Mouse (Mus musculus) brain, adult 2 months (tissue): ENCODE measurements around the gene Hypk.
"Not testable (repeated sequence)": the region's sequence is repeated elsewhere in the genome, so short reads cannot be mapped to it uniquely, and the experiment has no call there.

Experiments used
- DNase-seq: peaks from one replicate; pipeline ENCODE4 v3.0.0; 2011; ENCODE audit warnings: low read depth, low spot score

Gene Hypk

GRCm38 (mm10) chr2:121448136-121448535 is 5.0 kb upstream of the Hypk start:
- DNase-seq: peak; percentile 41

DNA sequence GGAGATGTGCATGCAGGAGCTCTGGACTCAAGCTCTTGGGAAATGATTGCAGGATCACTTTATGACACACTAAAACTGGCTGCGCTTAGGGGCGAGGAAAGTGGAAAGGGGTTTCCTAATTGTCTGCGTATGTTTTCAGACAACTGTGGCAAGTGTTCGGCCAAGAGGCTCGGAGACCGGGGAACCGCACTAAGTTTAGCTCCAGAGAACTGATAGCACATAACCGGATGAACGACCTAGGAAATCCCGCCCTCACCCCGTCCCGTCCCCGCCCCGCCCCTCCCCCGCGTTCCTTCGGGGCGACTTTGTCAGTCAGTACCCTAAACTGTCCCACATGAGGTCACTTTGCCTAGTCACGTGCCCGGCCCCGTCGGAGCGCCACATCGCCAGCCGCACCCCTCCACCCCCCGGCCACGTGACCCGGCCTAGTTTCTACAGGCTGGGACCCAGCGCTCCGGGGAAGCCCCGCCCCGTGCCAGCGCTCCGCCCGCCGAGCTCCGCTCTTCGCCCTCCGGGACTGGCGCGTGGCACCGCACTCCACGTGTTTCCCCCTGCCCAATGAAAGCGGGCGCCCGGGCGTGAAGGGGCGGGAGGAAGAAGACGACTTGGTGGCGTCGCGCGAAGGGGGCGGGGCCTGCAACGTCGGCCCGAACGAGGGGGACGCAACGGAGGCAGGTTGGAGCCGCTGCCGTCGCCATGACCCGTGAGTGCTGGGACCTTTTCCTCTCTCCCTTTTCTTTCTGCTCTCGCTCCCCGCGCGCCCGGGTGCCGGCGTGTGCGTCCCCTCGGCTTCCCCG is 4.2 kb upstream of the Hypk start, which contains the start of gene Serf2:
Serf2 (plus strand) TSS at position 457 of the 797 bp plus-strand sequence.
- peak; percentile 99 for DNase-seq

GRCm38 (mm10) chr2:121449545-121450011 is 3.5 kb upstream of the Hypk start:
- peak; percentile 19 for DNase-seq

DNA sequence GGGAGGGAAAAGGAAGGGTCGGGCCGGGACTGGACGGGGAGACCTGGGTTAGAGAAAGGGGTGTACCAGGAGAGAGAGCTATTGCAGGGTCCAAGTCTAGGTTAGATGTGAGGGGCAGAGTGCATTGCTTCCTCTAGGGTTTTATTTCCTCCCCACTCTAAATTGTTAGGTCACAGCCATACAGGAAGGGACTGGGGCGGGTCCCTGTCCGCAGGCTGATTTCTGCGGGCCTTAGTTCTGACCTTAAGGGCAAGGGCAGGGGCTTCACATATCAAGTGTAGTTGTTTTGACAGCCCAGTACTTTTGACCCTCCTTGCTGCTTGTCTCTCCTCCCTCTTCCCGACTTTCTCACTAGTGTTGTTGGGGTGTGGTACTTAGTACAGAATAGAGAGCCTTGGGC is 3.0 kb upstream of the Hypk start:
- DNase-seq: no peak

- DNase-seq: no peak
These were observed 729 bp upstream of the Hypk start for GRCm38 (mm10) chr2:121452361-121452760.

GRCm38 (mm10) chr2:121453917-121454316 is 827 bp downstream of the Hypk start:
- DNase-seq: no peak

GRCm38 (mm10) chr2:121455534-121455933 is 2.4 kb downstream of the Hypk start:
- no peak for DNase-seq

GRCm38 (mm10) chr2:121456692-121457642 is 3.9 kb downstream of the Hypk start, which contains the start of gene Serinc4:
TSS of gene Serinc4 (minus strand) at chr2:121456781.
- DNase-seq: peak; percentile 93

DNA sequence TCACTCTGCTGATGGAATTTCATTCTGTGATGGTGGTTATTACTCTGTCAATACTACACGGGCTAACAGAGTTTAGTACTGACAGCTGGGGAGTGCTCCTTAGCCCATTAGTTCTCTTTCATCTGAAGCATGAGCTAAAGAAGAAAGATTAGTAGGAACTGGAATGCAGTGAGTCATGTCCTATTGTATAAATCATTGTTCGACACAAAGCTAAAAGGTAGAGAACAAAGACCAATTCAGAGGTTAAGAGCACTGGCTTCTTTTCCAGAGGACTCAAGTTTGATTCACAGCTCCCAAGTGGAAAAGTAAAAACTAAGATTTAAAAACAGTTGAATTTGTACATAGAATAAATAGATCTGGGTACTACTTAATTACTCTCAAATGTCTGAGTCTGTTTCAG is 7.0 kb downstream of the Hypk start:
- no peak for DNase-seq

- DNase-seq: not testable (repeated sequence)
These were observed 15.9 kb downstream of the Hypk start for GRCm38 (mm10) chr2:121468982-121469381.

- not testable (repeated sequence) for DNase-seq
These were observed 19.7 kb downstream of the Hypk start for GRCm38 (mm10) chr2:121472783-121473182.

DNA sequence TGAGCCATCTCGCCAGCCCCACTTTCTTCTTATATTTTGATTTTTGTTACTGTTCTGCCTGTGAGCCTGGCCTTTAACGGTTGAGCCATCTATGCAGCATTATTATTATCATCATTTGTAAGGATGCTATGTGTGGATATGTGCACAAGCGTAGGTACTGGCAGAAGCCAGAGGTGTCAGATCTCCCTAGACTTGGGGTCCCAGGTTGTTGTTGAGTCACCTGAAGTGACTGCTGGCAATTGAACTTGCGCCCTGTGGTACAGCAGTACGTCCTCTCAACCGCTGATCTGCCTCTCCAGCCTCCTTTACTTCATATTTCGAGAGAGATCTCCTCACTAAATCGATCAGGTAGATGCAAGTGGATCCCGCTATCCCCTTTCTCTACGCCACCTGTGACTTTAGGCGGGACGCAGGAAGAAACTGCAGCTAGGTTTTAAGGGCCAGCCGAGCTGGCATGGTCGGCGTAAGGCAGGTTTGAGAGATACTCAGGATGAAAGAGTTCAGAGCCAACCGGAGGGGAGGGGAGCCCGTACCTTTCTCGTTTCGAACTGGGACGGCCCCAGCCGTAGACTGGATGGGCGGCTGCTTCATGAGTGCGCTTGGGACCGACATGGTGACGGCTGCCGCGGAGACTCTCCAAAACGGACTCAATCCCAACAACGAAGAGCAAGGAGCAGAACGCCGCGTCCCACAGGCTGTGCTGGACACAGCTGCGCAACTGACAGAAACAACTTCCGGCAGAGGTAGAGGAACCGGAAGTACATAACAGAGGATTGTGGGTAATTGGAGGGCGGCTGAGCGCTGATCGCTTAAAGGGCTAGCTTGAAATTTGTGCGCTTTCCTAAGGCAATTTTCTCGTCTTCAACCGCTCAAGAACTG is 20.4 kb downstream of the Hypk start, which contains the start of gene Mfap1b:
Mfap1b (minus strand) TSS at position 767 of the 879 bp plus-strand sequence.
- peak; percentile 97 for DNase-seq

DNA sequence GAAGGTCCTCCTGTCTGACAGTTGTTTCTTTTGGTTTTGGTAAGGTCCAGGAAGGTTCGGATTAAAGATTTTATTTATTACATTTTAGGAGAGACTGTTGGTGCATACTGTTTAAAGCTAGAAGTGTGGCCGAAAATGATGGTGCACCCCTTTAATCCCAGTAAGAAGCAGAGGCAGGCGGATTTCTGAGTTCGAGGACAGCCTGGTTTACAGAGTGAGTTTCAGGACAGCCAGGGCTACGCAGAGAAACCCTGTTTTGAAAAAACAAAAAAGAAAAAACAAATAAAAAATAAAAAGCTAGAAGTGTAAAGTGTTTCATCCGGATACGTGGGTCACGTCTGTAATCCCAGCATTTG is 21.1 kb downstream of the Hypk start:
- DNase-seq: no peak

- DNase-seq: not testable (repeated sequence)
These were observed 22.2 kb downstream of the Hypk start for GRCm38 (mm10) chr2:121475306-121475705.

GRCm38 (mm10) chr2:121477491-121478266 is 24.6 kb downstream of the Hypk start:
- no peak for DNase-seq

DNA sequence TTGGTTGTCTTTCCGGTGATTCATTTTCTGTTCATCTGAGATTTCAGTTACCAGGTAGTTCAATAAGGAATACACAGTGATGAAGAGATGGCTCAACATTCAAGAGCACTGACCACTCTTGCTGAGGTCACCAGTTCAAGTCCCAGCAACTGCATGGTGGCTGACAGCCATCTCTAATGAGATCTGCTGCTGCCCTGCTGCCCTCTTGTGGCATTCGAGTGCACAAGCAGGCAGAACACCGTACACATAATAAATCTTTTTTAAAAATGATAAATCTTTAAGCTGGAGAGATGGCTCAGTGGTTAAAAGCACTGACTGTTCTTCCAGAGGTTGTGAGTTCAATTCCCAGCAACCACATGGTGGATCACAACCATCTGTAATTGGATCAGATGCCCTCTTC is 27.4 kb downstream of the Hypk start:
- no peak for DNase-seq

DNA sequence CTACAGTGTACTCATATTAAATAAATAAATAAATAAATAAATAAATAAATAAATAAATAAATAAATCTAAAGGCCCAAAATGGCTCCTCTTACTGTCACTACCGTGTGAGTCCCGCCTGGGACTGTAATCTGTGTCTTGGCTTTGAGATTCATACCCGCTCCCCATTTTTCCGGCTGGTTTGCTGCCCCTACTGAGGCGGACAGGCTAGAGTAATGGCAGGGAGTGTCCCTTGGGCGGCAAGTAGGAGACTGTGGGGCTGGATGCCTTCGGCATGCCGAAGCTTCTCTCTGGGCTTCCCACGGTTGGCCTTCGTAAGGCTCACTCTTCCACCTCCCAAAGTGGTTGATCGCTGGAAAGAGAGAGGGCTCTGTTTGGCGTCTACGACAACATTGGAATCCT is 27.8 kb downstream of the Hypk start:
- DNase-seq: not testable (repeated sequence)

DNA sequence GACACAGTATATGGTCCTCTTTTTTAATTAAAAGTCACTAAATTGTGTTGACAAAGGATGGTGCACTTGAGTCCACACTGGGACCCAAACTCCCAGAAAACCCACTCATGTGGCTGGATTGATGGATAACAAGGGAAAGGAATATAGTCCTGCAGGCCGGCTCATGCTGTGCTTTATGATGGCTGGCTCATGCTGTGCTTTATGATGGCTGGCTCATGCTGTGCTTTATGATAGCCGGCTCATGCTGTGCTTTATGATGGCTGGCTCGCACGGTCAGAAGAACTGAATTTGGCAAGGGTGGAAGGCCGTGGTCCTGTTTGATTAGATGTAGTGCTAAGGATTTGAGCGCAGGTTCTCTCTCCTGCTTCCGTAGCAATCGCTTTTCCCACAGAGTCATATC is 30.5 kb downstream of the Hypk start:
- no peak for DNase-seq

- not testable (repeated sequence) for DNase-seq
These were observed 31.3 kb downstream of the Hypk start for GRCm38 (mm10) chr2:121484403-121484802.

DNA sequence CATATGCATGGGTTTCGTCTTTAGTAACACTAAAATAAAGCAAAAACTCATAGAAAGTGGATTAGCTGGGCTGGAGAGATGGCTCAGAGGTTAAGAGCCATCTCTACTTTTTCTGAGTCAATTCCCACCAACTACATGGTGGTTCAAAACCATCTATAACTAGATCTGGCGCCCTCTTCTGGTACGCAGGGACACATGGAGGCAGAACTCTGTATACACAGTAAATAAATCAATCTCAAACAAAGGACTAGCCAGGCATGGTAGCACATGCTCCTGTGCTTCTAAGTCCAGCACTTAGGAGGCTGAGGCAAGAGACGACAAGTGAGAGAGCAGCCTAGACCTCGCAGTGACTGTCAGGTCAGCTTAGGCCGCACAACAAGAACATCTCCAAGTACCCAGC is 48.5 kb downstream of the Hypk start:
- DNase-seq: not testable (repeated sequence)
